Mouse (Mus musculus) limb, embryonic 12.5 days (tissue): Measurements from ENCODE around the gene Anks1b. TPM values are rescaled to one million over a fixed set of nuclear protein-coding genes. Genes with fewer than 3 reads are reported as not detected.

ENCODE experiments used
- ATAC-seq: fragments of 200-750 bp; cut with Nextera tagmentation; 2 replicates; pipeline ENCODE4 v1.8.0; 2017; ENCODE audit warnings: low read depth, moderate TSS enrichment; ENCODE audit not compliant: insufficient number of reproducible peaks, insufficient read depth, low FRiP score, low TSS enrichment
- H3K27ac ChIP-seq: fragments of 300-500 bp; sonication (generic); 2 replicates; pipeline ENCODE4 v1.5.1; 2016; ENCODE audit warnings: mild to moderate bottlenecking, moderate library complexity
- H3K27me3 ChIP-seq: fragments of 300-500 bp; sonication (generic); 2 replicates; pipeline ENCODE4 v1.6.1; 2016; ENCODE audit warnings: mild to moderate bottlenecking, moderate library complexity
- H3K36me3 ChIP-seq: fragments of 300-500 bp; sonication (generic); 2 replicates; pipeline ENCODE4 v1.6.1; 2016; ENCODE audit warnings: mild to moderate bottlenecking, moderate library complexity
- H3K4me1 ChIP-seq: fragments of 300-500 bp; sonication (generic); replicated peaks from 2 replicates; pipeline ENCODE4 v1.6.1; 2016
- H3K4me2 ChIP-seq: fragments of 300-500 bp; sonication (generic); 2 replicates; pipeline ENCODE4 v1.6.1; 2016; ENCODE audit warnings: mild to moderate bottlenecking, moderate library complexity
- H3K4me3 ChIP-seq: fragments of 300-500 bp; sonication (generic); replicated peaks from 2 replicates; pipeline ENCODE4 v1.5.1; 2016; ENCODE audit warnings: mild to moderate bottlenecking
- H3K9ac ChIP-seq: fragments of 300-500 bp; sonication (generic); replicated peaks from 2 replicates; pipeline ENCODE4 v1.6.1; 2016; ENCODE audit warnings: mild to moderate bottlenecking, moderate library complexity
- H3K9me3 ChIP-seq: fragments of 300-500 bp; sonication (generic); 2 replicates; pipeline ENCODE4 v1.6.1; 2016; ENCODE audit warnings: mild to moderate bottlenecking, moderate library complexity
- WGBS: fragments of 180-500 bp; shearing (Covaris S2); methylation state at CpG from one replicate; pipeline ENCODE4 v1.1.7; 2016; 5-methylcytosine and 5-hydroxymethylcytosine counted together
- polyA plus RNA-seq: library from polyadenylated mRNA; unstranded; fragments of >200 nt; fragmentation: Nextera tagmentation; extraction: Ambion mirVana; gene quantifications from 2 replicates; pipeline ENCODE4 v1.2.1, GENCODE M21; 2016

Anks1b gene
- polyA plus RNA-seq, 1 experiment from 2014 or later, result 1.8 TPM

DNA sequence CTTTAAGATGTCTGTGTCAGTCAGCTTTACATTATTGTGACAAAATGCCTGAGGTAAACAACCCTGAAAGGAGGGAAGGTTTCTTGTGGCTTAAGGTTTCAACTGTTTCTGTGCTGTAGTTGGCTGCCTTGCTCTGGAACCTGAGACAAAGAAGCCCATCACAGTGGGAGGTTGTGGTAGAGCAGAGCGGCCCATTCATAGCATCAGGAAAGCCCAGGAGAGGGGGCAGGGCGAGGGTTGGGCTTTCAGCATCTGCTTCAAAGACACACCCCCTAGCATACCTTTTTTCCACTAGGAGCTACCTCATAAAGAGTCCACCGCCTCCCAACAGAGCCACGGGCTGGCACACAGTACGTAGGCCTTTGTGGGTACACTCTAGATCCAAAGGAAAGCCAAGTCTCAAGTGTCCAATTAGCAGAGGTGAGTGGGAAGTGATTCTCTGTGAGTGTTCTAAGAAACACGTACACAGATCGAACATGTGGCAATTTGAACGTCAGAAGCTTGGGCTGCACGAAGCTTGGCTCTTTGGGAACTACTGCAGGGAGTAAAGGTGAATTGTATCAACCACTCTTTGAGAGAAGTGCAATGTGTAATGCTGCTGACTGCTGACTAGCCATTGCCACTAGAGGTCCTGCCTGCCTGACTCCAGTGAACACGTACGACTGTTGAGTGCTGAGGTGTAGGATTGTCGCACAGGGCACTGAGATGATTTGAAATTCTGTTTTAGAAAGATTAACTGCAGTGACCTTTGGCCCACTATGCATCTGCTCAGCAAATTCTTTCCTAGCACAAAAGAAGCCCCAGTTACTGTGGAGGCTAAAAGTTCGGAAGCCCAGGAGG is 906.5 kb downstream of the Anks1b start:
- H3K4me3 ChIP-seq, result no peak overlapping the region
- no peaks in the 10 kb centered on the region; the same call in 1 of the 2 replicates for H3K27me3 ChIP-seq
- no peak for ATAC-seq
- no peak overlapping the region for H3K9ac ChIP-seq
- 64% methylated on average over 13 of the region's 13 CpGs for WGBS
- no peak overlapping the region for H3K27ac ChIP-seq
- no peaks in the 10 kb centered on the region for H3K36me3 ChIP-seq
- H3K4me1 ChIP-seq, result no peaks in the 10 kb centered on the region
- H3K4me2 ChIP-seq, result no peak overlapping the region
- H3K9me3 ChIP-seq, result no peaks in the 10 kb centered on the region

- ATAC-seq, result no peak
- 78% methylated on average over 4 of the region's 4 CpGs for WGBS
- no peaks in the 10 kb centered on the region; the same call in 1 of the 2 replicates for H3K27me3 ChIP-seq
These were observed 911.8 kb downstream of the Anks1b start for GRCm38 (mm10) chr10:90784981-90785650.

GRCm38 (mm10) chr10:90785680-90786079 is 912.4 kb downstream of the Anks1b start:
- no peaks in the 10 kb centered on the region for H3K9me3 ChIP-seq
- ATAC-seq, result no peak
- H3K4me2 ChIP-seq, result no peak overlapping the region
- H3K9ac ChIP-seq, result no peak overlapping the region
- H3K4me1 ChIP-seq, result no peaks in the 10 kb centered on the region
- 86% methylated on average over 8 of the region's 8 CpGs for WGBS
- H3K4me3 ChIP-seq, result no peak overlapping the region
- H3K27me3 ChIP-seq, result no peaks in the 10 kb centered on the region; the same call in 1 of the 2 replicates
- H3K36me3 ChIP-seq, result no peaks in the 10 kb centered on the region
- H3K27ac ChIP-seq, result no peak overlapping the region

More at GRCm38 (mm10) chr10:90784981-90785650, 911.8 kb downstream of the Anks1b start:
- Histone ChIP-seq H3K9me3 (no peaks in the 10 kb centered on the region), H3K4me2 (no peak overlapping the region), H3K9ac (no peak overlapping the region), H3K27ac (no peak overlapping the region), H3K36me3 (no peaks in the 10 kb centered on the region), H3K4me1 (no peaks in the 10 kb centered on the region), H3K4me3 (no peak overlapping the region)

DNA sequence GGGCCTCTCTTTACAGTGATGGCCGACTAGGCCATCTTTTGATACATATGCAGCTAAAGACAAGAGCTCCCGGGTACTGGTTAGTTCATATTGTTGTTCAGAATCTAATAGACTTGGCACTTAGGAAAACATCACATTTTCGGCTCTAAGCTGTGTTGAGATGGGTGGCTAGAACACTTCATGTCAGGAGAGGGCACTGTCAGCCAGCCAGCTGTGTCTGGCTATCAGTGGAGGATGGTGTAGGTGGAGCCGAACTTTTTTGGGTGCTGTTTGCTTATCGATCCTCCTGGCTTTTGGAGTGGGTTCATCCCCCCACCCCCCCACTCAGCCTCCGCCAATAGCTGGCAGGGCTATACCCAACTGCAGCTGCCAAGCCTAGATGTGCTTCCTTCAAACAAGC is 929.8 kb downstream of the Anks1b start:
- no peak overlapping the region for H3K4me3 ChIP-seq
- H3K27ac ChIP-seq, result no peak overlapping the region
- 0 out of 2 replicates have a peak, but pooled peaks cover 5% of the 10 kb centered on the region for H3K27me3 ChIP-seq
- H3K9ac ChIP-seq, result no peak overlapping the region
- no peak for ATAC-seq
- no peak overlapping the region for H3K4me2 ChIP-seq
- H3K9me3 ChIP-seq, result no peaks in the 10 kb centered on the region
- WGBS, result 56% methylated on average over 6 of the region's 6 CpGs
- no peaks in the 10 kb centered on the region for H3K4me1 ChIP-seq
- no peaks in the 10 kb centered on the region for H3K36me3 ChIP-seq

DNA sequence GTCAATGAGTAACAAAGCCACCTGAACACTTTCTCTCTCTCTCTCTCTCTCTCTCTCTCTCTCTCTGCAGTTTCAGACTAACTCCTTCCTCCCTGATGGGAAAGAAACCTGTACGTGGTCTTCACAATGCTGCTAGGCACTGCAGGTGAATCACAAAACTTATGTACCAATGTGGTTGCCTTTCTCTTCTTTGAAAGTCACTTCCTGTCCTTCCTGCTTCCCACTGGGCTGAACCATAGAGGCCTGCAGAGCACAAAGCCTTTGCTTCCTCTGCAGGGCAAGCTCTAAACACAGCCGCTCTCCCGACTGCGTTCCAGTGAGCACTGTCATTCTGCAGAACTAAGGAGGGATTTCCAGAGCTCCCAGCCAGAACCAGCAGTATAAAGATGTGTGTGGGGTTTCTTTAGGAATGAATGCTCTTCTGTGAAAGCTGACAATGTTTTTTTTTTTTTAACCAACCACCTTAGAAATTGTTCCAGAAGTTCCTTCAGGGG is 931.3 kb downstream of the Anks1b start:
- H3K4me2 ChIP-seq, result no peak overlapping the region
- H3K27me3 ChIP-seq, result 0 out of 2 replicates have a peak, but pooled peaks cover 5% of the 10 kb centered on the region
- no peak overlapping the region for H3K27ac ChIP-seq
- H3K4me1 ChIP-seq, result no peaks in the 10 kb centered on the region
- ATAC-seq, result no peak
- no peaks in the 10 kb centered on the region for H3K9me3 ChIP-seq
- H3K4me3 ChIP-seq, result no peak overlapping the region
- WGBS, result 25% methylated on average over 4 of the region's 4 CpGs
- H3K9ac ChIP-seq, result no peak overlapping the region
- no peaks in the 10 kb centered on the region for H3K36me3 ChIP-seq

GRCm38 (mm10) chr10:90808616-90809310 is 935.5 kb downstream of the Anks1b start:
- ATAC-seq, result no peak
- no peak overlapping the region for H3K4me3 ChIP-seq
- 87% methylated on average over 8 of the region's 8 CpGs for WGBS

DNA sequence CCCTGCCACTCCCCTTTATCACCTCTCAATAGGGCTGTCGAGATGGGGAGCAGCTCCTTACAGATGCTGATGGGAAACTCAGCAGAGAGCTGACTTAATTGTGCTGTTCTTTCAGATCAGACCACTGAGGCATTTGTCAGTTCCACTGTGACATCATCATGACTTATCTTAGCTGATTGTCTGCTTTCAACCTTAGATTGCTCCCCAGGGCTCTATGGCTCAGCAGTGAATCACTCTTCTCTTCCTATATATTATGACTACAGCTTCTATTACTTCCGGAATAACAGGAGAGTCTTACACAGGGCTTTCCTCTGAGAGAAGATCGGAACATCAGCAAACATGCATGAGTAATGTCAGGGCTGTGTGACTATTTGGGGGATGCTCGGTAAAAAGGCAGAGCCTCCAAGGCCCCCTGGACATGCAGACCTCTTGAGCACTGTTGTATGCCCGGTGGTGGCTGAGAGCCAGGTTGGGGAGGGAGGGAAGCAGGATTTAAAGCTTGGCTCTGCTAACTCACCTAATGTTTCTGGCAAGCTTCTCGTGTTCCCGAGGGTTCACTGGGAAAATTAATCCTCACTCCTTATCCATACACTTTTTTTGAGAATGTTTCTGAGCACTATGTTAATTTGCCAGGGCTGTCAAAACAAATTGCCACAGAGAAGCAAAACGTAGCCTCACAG is 936.7 kb downstream of the Anks1b start:
- Histone ChIP-seq H3K4me1 (no peaks in the 10 kb centered on the region), H3K27ac (no peak overlapping the region), H3K36me3 (no peaks in the 10 kb centered on the region), H3K4me2 (no peak overlapping the region), H3K9me3 (no peaks in the 10 kb centered on the region), H3K4me3 (no peak overlapping the region), H3K27me3 (peaks cover 6% of the 10 kb centered on the region; the same call in 1 of the 2 replicates), H3K9ac (no peak overlapping the region)
- 34% methylated on average over 8 of the region's 8 CpGs for WGBS
- no peak for ATAC-seq

More at GRCm38 (mm10) chr10:90808616-90809310, 935.5 kb downstream of the Anks1b start:
- peaks cover 11% of the 10 kb centered on the region; the same call in 1 of the 2 replicates for H3K27me3 ChIP-seq
- no peaks in the 10 kb centered on the region for H3K9me3 ChIP-seq
- no peaks in the 10 kb centered on the region for H3K36me3 ChIP-seq
- H3K4me2 ChIP-seq, result no peak overlapping the region
- H3K9ac ChIP-seq, result no peak overlapping the region
- no peak overlapping the region for H3K27ac ChIP-seq
- no peaks in the 10 kb centered on the region for H3K4me1 ChIP-seq

- no peaks in the 10 kb centered on the region for H3K4me1 ChIP-seq
- no peak overlapping the region for H3K9ac ChIP-seq
- H3K36me3 ChIP-seq, result no peaks in the 10 kb centered on the region
- H3K27me3 ChIP-seq, result peaks cover 10% of the 10 kb centered on the region
- H3K27ac ChIP-seq, result no peak overlapping the region
- 81% methylated on average over 4 of the region's 4 CpGs for WGBS
- no peak for ATAC-seq
- H3K4me3 ChIP-seq, result no peak overlapping the region
- no peaks in the 10 kb centered on the region for H3K9me3 ChIP-seq
- no peak overlapping the region for H3K4me2 ChIP-seq
These were observed 938.1 kb downstream of the Anks1b start for GRCm38 (mm10) chr10:90811446-90811845.

DNA sequence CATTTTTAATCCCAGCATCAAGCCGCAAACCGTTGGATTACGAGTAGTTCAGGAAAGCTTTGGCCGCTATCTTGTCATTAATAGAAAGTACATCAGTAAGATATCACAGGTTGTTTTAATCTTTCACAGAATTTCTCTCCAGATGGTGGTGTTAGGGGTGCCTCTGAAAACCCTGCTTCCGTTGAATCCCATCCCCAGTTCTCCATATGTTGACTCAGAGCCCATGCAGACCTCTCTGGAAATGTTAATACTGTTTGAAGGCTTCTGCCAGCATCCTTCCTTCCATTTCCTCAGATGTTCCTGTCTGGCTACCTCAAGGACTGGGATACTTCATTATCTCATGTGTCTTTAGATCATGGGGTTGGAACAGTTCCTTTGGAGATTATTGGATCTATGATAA is 940.0 kb downstream of the Anks1b start:
- 95% methylated on average over 5 of the region's 5 CpGs for WGBS
- no peak overlapping the region for H3K9ac ChIP-seq
- H3K27me3 ChIP-seq, result peaks cover 20% of the 10 kb centered on the region
- H3K27ac ChIP-seq, result no peak overlapping the region
- ATAC-seq, result no peak
- H3K9me3 ChIP-seq, result no peaks in the 10 kb centered on the region
- H3K4me2 ChIP-seq, result no peak overlapping the region
- no peaks in the 10 kb centered on the region for H3K4me1 ChIP-seq
- H3K4me3 ChIP-seq, result no peak overlapping the region
- no peaks in the 10 kb centered on the region for H3K36me3 ChIP-seq

DNA sequence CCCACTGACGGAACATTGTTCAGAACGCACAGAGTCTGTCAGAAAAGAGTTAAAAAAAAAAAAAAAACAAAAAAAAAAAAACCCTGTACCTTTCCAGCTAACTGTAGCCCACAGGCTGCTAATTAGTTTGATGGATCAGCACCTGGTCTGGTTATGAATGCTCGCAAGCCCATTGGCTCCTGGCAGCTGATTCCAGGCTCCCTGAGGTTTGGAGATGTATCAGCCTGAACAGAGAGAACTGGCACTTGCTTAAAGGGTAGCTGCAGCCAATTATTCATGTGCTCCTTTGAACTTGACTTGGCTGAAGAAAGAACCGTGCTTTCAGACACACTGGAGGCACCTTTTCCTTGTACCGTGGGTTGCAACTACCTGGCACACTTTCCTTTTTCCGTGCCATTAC is 941.1 kb downstream of the Anks1b start:
- WGBS, result 68% methylated on average over 6 of the region's 6 CpGs
- H3K4me2 ChIP-seq, result no peak overlapping the region
- H3K36me3 ChIP-seq, result no peaks in the 10 kb centered on the region
- no peak overlapping the region for H3K4me3 ChIP-seq
- H3K9ac ChIP-seq, result no peak overlapping the region
- no peaks in the 10 kb centered on the region for H3K9me3 ChIP-seq
- H3K27me3 ChIP-seq, result peaks cover 23% of the 10 kb centered on the region
- no peak overlapping the region for H3K27ac ChIP-seq
- H3K4me1 ChIP-seq, result no peaks in the 10 kb centered on the region
- ATAC-seq, result no peak
